Mouse (Mus musculus) regulatory T cell (primary cell): ENCODE results near the gene Hist1h2ab.

ENCODE experiments used
- in situ Hi-C: fragments of 300-600 bp; cut with MboI, MseI; formaldehyde crosslinking; loops from one replicate; pipeline ENCODE4 v1.15.1; 2025; ENCODE audit warnings: high pct_unique_total_duplicates

The Hist1h2ab gene

GRCm38 (mm10) chr13:23751478-23751956 is 591 bp downstream of the Hist1h2ab start:
- in situ Hi-C loops = loop anchor here (25.0 kb wide), 2 partner anchors 861 to 1036 kb away; no protein-coding TSS in a partner anchor

GRCm38 (mm10) chr13:23752067-23752741 is 1.3 kb downstream of the Hist1h2ab start, which contains the start of gene Hist1h3b:
Gene Hist1h3b (plus strand): TSS chr13:23752267.
- in situ Hi-C loops = loop anchor here (25.0 kb wide), 2 partner anchors 860 to 1035 kb away; no protein-coding TSS in a partner anchor

GRCm38 (mm10) chr13:23752742-23753172 is 1.8 kb downstream of the Hist1h2ab start:
- in situ Hi-C loops = loop anchor here (25.0 kb wide), 2 partner anchors 860 to 1035 kb away; no protein-coding TSS in a partner anchor

GRCm38 (mm10) chr13:23753314-23754078 is 2.6 kb downstream of the Hist1h2ab start:
- in situ Hi-C loops = loop anchor here (25.0 kb wide), 2 partner anchors 859 to 1034 kb away; no protein-coding TSS in a partner anchor

GRCm38 (mm10) chr13:23755000-23755399 is 4.1 kb downstream of the Hist1h2ab start:
- in situ Hi-C loops = loop anchor here (25.0 kb wide), 2 partner anchors 857 to 1032 kb away; no protein-coding TSS in a partner anchor

GRCm38 (mm10) chr13:23756790-23757189 is 5.9 kb downstream of the Hist1h2ab start, which contains the start of gene Hist1h4b:
Gene Hist1h4b (plus strand): TSS chr13:23757013.
- in situ Hi-C loops = loop anchor here (25.0 kb wide), 2 partner anchors 856 to 1031 kb away; no protein-coding TSS in a partner anchor

- in situ Hi-C loops = loop anchor here (25.0 kb wide), 2 partner anchors 855 to 1030 kb away; no protein-coding TSS in a partner anchor
Observed at GRCm38 (mm10) chr13:23757211-23757773, 6.4 kb downstream of the Hist1h2ab start.

- in situ Hi-C loops = loop anchor here (25.0 kb wide), 2 partner anchors 854 to 1029 kb away; no protein-coding TSS in a partner anchor
Observed at GRCm38 (mm10) chr13:23757921-23758320, 7.0 kb downstream of the Hist1h2ab start.

- in situ Hi-C loops = loop anchor here (25.0 kb wide), 2 partner anchors 853 to 1028 kb away; no protein-coding TSS in a partner anchor
Observed at GRCm38 (mm10) chr13:23759251-23759771, 8.4 kb downstream of the Hist1h2ab start.

GRCm38 (mm10) chr13:23759916-23760239 is 9.0 kb downstream of the Hist1h2ab start:
- in situ Hi-C loops = loop anchor here (25.0 kb wide), 2 partner anchors 852 to 1027 kb away; no protein-coding TSS in a partner anchor

- in situ Hi-C loops = loop anchor here (25.0 kb wide), 2 partner anchors 852 to 1027 kb away; no protein-coding TSS in a partner anchor
Observed at GRCm38 (mm10) chr13:23760240-23760971, 9.5 kb downstream of the Hist1h2ab start.

- in situ Hi-C loops = loop anchor here (25.0 kb wide), 2 partner anchors 851 to 1026 kb away; no protein-coding TSS in a partner anchor
Observed at GRCm38 (mm10) chr13:23760972-23761864, 10.3 kb downstream of the Hist1h2ab start, which contains the start of gene Hist1h4a. Gene Hist1h4a (minus strand): TSS chr13:23761230.

- in situ Hi-C loops = loop anchor here (25.0 kb wide), 2 partner anchors 850 to 1025 kb away; no protein-coding TSS in a partner anchor
Observed at GRCm38 (mm10) chr13:23761871-23762821, 11.2 kb downstream of the Hist1h2ab start, which contains the start of gene Hist1h3a. Gene Hist1h3a (minus strand): TSS chr13:23762386.

GRCm38 (mm10) chr13:23763242-23763585 is 12.3 kb downstream of the Hist1h2ab start:
- in situ Hi-C loops = loop anchor here (25.0 kb wide), 2 partner anchors 849 to 1024 kb away; no protein-coding TSS in a partner anchor

GRCm38 (mm10) chr13:23763586-23764323 is 12.8 kb downstream of the Hist1h2ab start, which contains the start of gene Hist1h1a:
Gene Hist1h1a (plus strand): TSS chr13:23763666.
- in situ Hi-C loops = loop anchor here (25.0 kb wide), 2 partner anchors 849 to 1024 kb away; no protein-coding TSS in a partner anchor

- in situ Hi-C loops = loop anchor here (25.0 kb wide), 2 partner anchors 848 to 1023 kb away; no protein-coding TSS in a partner anchor
Observed at GRCm38 (mm10) chr13:23764324-23765171, 13.6 kb downstream of the Hist1h2ab start.
